Mouse (Mus musculus): Measurements from ENCODE around the gene Mov10.

Mov10 gene

DNA sequence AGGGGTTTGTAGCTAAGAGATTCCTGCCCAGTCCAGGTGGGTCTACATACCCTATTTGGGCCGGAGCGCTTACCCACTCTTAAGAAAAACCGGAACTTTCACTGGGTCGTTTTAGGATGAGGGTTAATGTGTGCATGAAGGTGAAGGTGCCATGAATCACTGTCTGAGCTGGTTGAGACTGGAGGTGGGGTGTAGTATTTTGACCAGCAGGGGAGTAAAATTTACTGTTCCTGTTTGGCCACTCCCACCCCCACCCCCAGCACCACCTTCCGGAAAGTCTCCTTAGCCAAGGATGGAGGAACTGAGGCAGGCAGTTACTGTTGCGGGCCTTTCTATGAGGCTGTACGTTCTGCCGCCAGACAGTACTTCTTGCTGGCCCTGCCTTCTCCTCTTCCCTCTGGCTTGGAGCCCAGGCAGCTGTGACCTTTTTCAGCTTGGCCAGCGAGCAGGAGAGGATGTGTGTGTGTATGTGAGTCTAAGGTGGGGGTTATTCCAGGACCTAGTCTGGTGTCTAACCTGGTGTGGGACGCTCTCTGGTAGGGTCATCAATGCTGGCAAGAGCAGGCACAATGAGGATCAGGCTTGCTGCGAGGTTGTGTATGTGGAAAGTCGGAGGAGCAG is 36.2 kb downstream of the Mov10 start:
- in situ Hi-C loops (cut with MboI; ENCODE audit: low sequenced_read_pairs): no loop called here

DNA sequence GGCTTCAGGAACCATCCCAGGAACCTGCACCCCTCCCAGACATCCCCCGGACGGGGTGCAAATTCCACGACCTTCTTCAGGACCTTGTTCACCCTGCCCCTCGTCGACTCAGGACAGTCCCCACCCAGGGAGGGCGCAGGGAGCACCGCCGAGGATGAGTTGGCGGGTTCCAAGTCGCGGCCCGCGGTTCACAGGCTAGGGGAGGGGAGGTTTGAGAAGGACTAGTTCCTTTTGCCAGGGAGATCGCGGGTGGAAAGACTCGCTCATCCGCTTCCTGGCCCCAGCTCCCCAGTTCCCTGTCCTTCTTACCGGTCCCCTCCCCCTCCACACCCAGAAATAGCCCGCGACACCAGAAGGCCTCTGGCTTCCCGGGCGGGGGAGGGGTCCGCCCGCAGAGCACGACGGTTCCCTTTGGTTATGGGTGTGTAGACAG is 36.9 kb downstream of the Mov10 start, which contains the start of gene Fam19a3:
Gene Fam19a3 (minus strand): TSS at position 370 of the 433 bp plus-strand sequence.
- in situ Hi-C loops (cut with MboI; ENCODE audit: low sequenced_read_pairs): no loop called here

DNA sequence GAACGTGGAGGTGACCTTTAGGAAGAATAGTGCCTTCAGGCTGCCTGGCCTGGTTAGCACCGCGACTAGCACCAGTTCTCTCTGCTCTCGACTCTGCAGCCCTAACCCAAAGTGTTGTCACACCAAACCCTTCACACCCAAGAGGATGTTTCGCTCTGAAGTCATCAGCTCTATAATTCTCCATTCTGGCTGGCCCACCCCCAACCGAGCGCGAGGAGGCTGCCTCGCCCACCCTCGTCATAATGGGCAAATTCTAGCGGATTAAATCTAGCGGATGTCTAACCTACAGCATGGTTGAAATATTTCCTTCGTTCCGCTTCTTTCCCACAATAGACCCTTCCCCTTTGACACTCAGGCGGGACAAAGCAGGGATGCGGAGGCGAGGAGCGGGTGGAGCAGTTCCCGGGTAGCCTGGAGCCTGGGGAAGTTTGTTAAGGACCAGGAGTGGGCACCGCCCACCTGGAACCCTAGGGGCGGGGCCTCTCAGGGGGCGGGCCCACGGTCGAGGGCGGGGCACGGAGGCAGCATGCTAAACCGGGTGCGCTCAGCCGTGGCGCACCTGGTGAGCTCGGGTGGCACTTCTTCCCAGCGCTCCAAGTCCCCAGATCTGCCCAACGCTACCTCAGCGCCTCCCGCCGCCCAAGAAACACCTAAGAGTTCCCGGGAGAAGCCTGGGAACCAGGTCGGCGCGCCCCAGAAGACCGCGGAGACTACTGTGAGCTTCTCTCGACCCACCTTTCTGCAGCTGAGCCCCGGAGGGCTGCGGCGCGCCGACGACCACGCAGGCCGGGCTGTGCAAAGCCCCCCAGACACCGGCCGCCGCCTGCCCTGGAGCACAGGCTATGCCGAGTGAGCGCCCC is 37.6 kb downstream of the Mov10 start, which contains the start of gene Ppm1j:
Gene Ppm1j (plus strand): TSS at position 496 of the 860 bp plus-strand sequence.
- in situ Hi-C loops (cut with MboI; ENCODE audit: low sequenced_read_pairs): no loop called here

DNA sequence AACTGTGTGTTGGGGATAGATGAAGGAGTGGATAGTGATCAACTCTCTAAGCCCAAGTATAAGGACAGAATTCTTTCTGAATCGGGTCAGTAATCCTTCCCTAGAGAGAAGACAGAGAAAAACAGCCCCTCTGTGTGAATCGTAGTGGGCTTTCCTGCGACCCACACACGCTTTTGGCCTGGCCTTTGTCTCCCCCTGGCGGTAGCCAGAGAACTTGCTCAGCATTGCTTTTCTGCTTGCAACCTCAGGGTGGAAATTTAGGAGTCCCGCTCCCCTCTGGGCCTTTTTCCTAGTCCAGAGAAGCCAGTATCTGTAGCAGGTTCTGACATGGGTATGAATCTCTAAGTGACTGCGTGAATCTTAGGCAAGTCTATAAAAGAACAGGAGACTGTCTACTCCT is 38.4 kb downstream of the Mov10 start:
- in situ Hi-C loops (cut with MboI; ENCODE audit: low sequenced_read_pairs): no loop called here

DNA sequence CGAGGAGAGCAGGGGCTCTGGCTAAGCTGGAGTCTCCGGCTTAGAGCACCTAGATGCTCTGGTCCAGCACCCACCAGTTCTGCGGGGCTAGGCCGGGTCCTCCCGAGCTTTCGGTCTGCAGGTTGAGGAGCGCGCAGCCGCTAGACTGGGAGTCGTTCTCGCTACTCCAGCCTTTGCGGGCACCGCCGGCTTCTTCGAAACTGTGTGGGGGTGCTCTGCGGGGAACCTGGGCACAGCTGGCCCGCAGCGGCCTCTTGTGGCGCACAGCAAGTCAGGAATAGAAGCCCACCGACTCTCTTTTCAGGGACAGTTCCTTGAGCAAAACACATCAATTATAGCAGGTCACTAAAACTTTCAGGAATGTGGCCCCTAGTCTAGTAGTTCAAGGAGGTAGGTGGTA is 41.0 kb downstream of the Mov10 start:
- in situ Hi-C loops (cut with MboI; ENCODE audit: low sequenced_read_pairs): no loop called here

DNA sequence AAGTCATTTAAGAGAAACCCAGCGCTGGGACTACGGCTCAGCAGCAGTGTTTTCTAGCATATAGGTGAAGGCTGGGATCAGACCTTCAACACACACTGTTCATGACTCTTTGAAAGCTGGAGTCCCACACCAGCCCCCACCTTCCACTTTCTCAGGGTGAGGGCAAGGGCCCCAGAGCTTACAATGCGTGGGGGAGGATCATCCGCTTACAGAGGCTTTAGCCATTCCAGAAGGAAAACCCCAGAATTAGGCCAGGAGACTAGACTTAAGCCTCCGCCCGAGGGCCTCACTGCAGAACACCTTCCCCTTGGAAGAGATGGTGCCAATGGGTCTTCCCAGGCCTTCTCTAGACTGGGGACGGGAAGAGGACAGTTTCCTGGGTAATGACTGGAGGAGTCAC is 45.1 kb downstream of the Mov10 start:
- in situ Hi-C loops (cut with MboI; ENCODE audit: low sequenced_read_pairs): loop anchor here (25.0 kb wide), 1 partner anchor 289 kb away; the partner anchor contains the start of genes 4930564D02Rik and Cttnbp2nl

DNA sequence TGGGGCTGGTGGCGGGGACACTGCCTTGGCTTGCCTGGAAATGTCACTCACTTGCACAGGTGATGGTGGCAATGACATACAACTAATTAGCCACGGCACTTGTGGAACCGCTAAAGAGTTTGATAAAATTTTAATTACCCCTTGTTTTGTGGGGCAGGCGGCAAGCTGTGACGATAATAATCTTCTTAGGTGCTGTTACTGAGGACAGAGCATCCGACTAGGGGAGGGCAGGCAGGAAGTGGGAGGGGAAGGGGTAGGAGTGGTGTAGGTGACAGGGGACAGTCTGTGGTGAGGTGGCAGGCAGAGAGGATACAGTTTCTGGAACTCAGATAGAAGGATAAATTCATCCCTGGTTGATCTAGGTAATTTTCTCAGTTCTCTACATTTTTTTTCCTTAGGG is 46.9 kb downstream of the Mov10 start:
- in situ Hi-C loops (cut with MboI; ENCODE audit: low sequenced_read_pairs): loop anchor here (25.0 kb wide), 1 partner anchor 291 kb away; the partner anchor contains the start of genes 4930564D02Rik and Cttnbp2nl

GRCm38 (mm10) chr3:104770918-104771317 is 47.4 kb downstream of the Mov10 start:
- in situ Hi-C loops (cut with MboI; ENCODE audit: low sequenced_read_pairs): loop anchor here (25.0 kb wide), 1 partner anchor 291 kb away; the partner anchor contains the start of genes 4930564D02Rik and Cttnbp2nl

DNA sequence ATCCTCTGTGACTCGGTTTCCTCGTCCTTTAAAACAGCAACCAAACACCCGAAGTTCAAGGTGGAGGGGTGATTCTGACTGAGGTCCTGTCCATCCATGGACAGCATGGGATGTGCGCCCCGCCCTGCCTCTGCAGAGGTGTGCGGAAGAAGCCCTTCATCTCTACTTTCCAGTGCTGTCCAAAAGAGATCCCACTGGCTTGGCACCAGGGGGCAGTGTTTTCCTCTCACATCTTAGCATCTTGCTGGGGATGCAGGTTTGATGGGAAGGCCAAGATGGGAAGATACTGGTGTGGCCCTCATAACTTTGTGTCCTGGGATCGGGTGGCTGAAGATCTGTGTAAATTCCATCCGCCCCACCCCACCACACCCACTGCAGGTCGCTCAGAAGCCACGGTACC is 48.3 kb downstream of the Mov10 start:
- in situ Hi-C loops (cut with MboI; ENCODE audit: low sequenced_read_pairs): loop anchor here (25.0 kb wide), 1 partner anchor 292 kb away; the partner anchor contains the start of genes 4930564D02Rik and Cttnbp2nl

GRCm38 (mm10) chr3:104769135-104769534 is 49.2 kb downstream of the Mov10 start:
- in situ Hi-C loops (cut with MboI; ENCODE audit: low sequenced_read_pairs): loop anchor here (25.0 kb wide), 1 partner anchor 293 kb away; the partner anchor contains the start of genes 4930564D02Rik and Cttnbp2nl

GRCm38 (mm10) chr3:104767716-104768115 is 50.6 kb downstream of the Mov10 start:
- in situ Hi-C loops (cut with MboI; ENCODE audit: low sequenced_read_pairs): loop anchor here (25.0 kb wide), 1 partner anchor 295 kb away; the partner anchor contains the start of genes 4930564D02Rik and Cttnbp2nl

GRCm38 (mm10) chr3:104767141-104767540 is 51.2 kb downstream of the Mov10 start:
- in situ Hi-C loops (cut with MboI; ENCODE audit: low sequenced_read_pairs): loop anchor here (25.0 kb wide), 1 partner anchor 295 kb away; the partner anchor contains the start of genes 4930564D02Rik and Cttnbp2nl

- in situ Hi-C loops (cut with MboI; ENCODE audit: low sequenced_read_pairs): loop anchor here (25.0 kb wide), 1 partner anchor 297 kb away; the partner anchor contains the start of genes 4930564D02Rik and Cttnbp2nl
These were observed 53.3 kb downstream of the Mov10 start for GRCm38 (mm10) chr3:104765021-104765420.

DNA sequence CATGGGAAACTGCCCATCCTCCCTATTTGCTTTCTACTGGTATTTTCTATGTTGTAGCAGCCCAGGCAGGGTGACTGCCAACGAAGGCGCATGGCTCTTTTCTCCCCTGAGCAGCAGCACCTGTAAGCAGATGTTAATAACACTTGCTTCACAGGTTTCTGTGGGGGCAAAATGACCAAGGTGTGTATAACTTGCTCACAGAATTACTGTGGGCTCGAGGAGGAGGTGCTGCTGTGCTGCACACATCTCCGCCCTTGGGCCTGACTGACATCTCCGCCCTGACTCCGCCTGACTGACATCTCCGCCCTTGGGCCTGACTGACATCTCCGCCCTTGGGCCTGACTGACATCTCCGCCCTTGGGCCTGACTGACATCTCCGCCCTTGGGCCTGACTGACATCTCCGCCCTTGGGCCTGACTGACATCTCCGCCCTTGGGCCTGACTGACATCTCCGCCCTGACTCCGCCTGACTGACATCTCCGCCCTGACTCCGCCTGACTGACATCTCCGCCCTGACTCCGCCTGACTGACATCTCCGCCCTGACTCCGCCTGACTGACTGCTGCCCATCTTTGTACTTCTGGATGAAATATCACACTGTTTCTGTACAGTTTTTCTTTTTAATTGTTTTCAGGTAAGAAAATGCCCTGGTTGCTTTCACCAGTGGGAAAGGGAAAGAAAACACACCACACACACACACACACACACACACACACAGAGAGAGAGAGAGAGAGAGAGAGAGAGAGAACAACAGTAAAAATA is 56.1 kb downstream of the Mov10 start:
- in situ Hi-C loops (cut with MboI; ENCODE audit: low sequenced_read_pairs): loop anchor here (25.0 kb wide), 1 partner anchor 300 kb away; the partner anchor contains the start of genes 4930564D02Rik and Cttnbp2nl

DNA sequence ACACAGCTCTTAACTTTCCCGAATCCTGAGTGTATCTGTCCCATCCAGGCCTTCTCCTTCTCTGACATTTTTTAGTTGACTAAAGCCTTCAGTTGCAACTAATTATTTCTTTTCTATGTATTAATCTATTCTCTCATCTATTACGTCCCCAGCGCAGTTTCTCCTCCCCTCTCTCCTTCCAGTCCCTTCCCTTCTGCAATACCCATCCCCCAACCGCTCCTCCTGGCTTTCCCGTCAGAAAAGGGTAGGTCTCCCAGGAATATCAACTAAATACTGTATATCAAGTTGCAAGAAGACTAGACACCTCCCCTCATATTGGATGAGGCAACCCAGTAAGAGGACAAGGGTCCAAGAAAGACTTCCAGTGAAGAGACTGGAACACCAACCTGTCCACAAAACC is 59.5 kb downstream of the Mov10 start:
- in situ Hi-C loops (cut with MboI; ENCODE audit: low sequenced_read_pairs): loop anchor here (25.0 kb wide), 1 partner anchor 303 kb away; the partner anchor contains the start of genes 4930564D02Rik and Cttnbp2nl

GRCm38 (mm10) chr3:104758406-104758805 is 60.0 kb downstream of the Mov10 start:
- in situ Hi-C loops (cut with MboI; ENCODE audit: low sequenced_read_pairs): loop anchor here (25.0 kb wide), 1 partner anchor 304 kb away; the partner anchor contains the start of genes 4930564D02Rik and Cttnbp2nl

GRCm38 (mm10) chr3:104752845-104753244 is 65.5 kb downstream of the Mov10 start:
- in situ Hi-C loops (cut with MboI; ENCODE audit: low sequenced_read_pairs): loop anchor here (25.0 kb wide), 1 partner anchor 309 kb away; the partner anchor contains the start of genes 4930564D02Rik and Cttnbp2nl

All from CH12F3 (cell line).